Mouse (Mus musculus) frontal cortex, postnatal 14 days (tissue): ENCODE data around the gene Islr2.

Experiments
- DNase-seq, 2 experiments: peaks; one replicate each; pipeline ENCODE4 v3.0.0; 2022; ENCODE audit warnings: low spot score in 2 of 2

Gene Islr2

DNA sequence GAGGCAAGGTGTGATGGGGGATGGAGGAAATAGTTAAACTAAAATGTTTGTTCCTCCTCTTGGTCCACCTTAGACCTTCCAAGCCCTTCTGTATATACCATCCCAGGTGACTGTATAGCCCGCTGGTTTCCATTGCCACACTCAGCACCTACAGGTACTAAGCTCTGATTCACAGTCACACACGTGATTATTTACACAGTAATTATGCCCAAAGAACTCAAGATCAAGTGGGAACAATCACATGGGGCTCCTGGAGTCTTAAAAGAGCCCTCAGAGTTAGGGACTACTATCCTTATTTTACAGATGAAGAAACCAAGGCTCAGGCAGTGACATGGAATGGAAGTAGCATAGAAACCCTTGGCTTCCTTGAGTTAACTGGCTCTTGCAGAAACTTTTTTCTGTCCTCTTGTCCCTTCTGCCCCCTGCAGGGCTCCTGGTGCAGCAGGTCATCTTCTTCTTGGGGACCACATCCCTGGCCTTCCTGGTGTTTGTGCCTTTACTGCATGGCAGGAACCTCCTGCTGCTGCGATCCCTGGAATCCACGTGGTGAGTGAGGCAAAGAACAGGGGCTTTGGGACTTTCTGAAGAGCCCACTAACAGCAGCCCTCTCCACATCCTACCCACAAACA is 53.3 kb downstream of the Islr2 start:
- no peak for DNase-seq

DNA sequence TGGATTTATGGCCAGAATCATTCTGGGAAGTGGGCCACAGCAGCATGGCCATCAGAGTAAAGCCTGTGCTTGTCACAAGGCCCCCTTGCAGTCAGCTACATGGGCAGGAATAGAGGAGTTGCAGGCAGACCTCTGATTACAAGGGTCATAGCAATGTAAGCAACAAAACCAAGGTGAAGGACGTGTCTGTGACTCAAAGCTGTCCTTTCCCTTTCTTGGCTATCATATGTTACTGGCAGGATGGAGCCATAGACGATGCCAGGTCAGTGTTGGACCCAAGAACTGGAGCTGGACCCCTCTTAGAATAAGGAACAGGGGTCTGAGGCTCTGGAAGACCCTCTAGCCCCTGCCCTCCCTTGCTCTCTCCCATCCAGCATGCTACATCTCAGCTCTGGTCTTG is 55.3 kb downstream of the Islr2 start:
- DNase-seq: no peak
